Mouse (Mus musculus): ENCODE data around the gene Phc1.

DNA sequence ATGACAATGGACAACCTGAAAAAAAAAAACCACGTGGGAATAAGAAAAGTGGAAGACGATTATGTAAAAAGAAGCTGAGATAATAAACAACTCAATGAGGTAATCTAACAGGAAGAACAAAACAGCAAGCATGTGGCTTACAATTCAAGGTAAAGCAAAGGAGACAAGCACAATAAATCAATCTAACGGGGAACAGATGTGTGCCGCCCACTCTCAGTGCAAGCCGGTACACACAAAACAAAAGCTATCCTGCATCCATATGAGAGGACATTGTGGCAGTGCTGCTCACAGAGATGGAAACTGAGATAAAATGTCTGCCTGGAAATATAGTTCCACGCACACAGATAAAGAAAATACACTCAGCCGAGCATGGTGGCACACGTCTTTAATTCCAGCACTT is 41.7 kb upstream of the Phc1 start:
- TF ChIP-seq CTCF (IDR thresholded peaks at IDR 0.05; ENCODE audit: extremely low read depth, insufficient read length, insufficient replicate concordance, low read depth, low read length) = no peak
- TF ChIP-seq POLR2A (IDR thresholded peaks at IDR 0.05; ENCODE audit: low read depth, low read length) = no peak
